Mouse (Mus musculus) heart, adult 8-10 months (tissue): ENCODE measurements around the gene Tmem86a. TPM values are rescaled to one million over a fixed set of nuclear protein-coding genes. Genes with fewer than 3 reads are reported as not detected.

Experiments used
- DNase-seq: peaks from one replicate; pipeline ENCODE4 v3.0.0; 2022; ENCODE audit warnings: low spot score
- total RNA-seq, 4 experiments: library from RNA; stranded (reverse); gene quantifications; 2 replicates each; pipeline ENCODE4 v1.2.4; 2022

The Tmem86a gene
- total RNA-seq, 4 experiments from 2014 or later = 20.6 to 33.5 (median 24.9) TPM

DNA sequence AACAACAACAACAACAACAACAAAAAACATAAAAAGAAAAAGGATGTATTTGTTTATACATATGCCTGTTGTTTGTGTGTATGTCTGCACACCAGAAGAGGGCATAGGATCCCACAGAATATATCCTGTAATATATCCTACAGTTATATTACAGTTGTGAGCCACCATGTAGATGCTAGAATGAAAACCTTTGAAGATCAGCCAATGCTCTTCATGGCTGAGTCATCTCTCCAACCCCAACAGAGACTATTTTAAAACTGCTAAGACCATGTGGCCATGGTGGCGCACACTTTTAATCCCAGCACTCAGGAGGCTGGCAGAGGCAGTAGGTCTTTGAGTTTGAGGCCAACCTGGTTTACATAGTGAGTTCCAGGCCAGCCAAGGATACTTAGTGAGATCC, 22.9 kb upstream of the Tmem86a start:
- no peak for DNase-seq

DNA sequence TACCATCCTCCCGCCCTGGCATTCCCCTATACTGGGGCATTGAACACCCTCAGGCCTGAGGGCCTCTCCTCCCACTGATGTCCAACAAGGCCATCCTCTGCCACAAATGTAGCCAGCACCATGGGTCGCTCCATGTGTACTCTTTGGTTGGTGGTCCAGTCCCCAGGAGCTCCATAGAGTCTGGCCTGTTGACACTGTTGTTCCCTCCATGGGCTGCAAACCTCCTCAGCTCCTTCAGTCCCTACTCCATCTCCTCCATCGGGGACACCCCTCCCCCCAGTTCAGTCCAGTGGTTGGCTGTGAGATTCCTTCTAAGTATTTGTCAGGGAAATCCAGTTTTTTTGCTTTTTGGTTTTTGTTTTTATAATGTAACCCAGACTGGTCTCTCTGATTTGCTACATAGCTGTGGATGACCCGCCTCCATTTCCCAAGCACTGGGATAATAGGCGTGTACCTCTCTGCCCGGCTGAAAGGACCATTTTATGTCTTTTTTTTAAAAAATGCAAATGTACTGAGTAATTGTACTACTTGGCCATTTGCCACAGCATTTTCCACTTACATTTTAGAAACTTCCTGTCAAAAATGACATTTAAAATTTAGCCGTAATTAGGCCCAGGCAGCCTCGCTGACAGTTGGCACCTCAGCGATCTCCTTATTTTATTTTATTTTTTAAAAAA, 19.7 kb upstream of the Tmem86a start:
- DNase-seq = no peak

DNA sequence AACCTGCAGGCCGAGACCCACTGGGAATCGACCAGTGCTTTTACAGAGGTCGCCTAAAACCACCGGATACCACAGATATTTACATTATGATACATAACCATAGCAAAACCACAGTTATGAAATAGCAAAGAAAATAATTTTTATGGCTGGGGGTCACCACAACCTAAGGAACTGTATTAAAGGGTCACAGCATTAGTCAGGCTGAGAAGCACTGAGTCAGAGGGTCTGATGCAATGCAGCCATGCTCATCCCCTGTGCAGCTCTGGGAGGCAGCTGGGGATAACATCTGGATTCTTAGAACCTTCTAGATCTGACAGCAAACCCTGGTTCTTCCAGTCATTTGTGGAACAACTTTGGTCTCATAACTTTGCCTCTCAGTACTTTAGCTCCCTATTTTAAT, 19.0 kb upstream of the Tmem86a start:
- no peak for DNase-seq

DNA sequence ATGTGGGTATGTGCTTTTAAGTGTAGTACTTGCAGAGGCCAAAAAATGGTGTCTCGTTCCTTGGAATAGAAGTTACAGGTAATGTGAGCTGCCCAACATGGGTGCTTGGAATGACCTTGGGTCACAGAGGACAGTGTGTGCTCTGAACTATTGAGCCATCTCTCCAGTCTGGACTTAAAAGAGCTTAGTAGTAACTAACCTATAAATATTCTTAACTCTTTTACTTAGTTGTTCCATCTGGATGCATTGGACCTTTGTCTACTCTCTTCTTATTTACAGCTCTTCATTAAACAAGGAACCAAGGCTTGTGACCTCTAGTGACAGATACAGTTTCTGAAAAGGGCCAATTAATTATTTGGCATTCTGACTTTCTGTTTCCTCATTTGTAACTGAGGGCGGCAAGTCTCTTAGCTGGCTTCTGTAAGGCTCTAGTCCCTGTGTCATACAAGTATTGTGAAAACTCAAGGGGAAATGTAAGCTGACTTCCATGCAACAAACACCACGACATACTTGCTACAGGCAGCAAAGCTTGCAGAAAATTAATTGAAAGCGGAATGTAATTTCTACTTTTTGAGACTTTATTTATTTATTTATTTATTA, 15.5 kb upstream of the Tmem86a start:
- no peak for DNase-seq

DNA sequence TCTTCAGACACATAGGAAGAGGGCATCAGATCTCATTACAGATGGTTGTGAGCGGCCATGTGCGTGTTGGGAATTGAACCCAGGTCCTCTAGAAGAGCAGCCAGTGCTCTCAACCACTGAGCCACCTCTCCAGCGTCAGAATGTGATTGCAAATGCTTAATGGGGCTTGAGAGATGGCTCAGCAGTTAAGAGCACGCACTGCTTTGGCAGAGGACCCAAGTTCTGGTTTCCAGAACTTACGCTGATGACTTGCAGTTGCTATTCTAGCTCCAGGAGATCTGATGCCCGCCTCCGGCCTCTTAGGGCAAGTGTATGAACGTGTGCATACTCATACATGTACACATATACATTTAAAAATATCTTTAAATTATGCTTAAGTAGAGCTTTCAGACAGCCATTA, 15.0 kb upstream of the Tmem86a start:
- no peak for DNase-seq

DNA sequence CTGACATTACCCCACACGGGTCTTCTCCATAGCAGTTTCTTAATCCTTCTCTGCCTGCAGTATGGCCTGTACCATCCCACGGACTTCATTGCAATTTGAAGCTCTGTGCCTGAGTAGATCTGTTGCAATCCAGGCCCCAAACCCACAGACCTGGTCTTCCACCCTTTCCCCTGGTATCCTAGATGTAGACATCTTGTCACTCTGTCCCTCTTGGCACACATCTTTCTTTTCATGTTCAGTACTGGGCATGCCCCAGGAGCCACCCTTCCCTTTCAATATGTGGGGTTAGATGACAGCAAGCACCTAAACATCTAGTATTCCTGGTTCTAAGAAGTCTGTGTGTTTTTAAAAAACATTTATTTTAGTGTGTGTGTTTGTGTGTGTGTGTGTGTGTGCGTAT, 8.7 kb upstream of the Tmem86a start:
- DNase-seq = no peak

DNA sequence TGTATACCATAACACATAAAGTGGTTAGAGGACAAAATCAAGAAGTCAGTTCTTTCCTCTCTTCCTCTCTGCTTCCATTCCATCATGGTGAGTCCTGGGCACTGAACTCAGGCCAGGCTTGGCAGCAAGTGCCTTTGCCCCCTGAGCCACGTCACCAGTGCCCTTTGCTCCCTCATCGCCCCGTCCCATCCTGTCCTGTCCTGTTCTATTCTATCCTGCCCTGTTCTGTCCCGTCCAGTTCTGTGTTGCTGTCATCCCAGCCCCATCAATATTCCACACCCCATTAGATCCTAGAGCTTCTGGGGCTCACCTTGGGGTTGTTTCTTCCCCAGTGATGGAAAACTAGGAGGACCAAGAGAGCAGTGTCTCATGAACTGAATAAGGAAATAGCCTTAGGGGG, 8.3 kb upstream of the Tmem86a start:
- no peak for DNase-seq

DNA sequence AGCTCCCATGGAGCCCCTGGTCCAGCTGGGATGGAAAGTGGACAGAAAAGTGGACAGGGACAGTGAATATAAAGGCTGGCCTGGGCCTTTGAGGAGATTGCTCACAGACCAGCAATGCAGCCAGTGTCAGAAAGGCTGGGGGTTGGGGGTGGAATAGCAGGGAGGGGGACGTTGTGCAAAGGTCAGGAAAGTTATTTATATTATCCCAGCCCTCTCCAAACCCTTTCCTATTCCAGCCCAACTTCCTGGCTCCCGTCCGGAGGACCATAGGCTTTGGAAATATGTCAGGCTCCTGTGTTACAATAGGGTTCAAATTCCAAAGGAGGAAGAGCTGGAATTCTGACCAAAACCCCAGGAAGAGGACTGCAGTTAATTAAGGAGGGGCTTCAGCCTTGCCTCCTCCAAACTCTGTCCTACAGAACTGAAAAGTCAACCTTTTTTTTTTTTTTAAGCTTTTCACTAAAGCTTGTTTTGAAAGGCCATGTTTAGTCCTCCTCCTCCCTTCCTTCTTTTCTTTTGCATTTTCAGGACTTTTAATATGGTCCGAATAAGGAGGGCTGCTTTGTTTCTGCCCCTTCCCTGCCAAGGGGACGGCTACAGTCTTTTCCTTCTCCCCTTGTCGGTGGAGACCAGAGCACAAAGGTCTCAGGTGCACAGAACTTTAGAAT, 7.4 kb upstream of the Tmem86a start:
- no peak for DNase-seq

DNA sequence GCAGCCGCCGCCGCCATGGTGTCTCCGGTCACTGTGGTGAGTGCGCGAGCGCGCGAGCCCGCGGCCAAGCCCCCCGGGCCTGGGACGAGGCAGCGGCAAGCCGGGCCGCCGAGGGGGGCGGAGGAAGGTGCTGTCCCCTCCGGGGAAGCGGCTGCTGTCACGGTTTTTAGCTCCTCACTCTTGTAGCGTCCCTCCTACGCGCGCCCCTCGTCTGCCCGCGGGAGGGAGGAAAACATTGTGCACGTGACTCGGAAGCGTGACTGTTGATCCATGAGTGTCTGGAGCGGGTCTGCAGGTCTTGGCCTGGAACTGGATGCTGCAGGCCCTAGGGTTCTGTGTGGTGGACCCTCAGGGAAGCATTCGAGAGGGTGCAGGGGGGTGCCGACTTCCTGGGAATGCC, 365 bp downstream of the Tmem86a start:
- DNase-seq = peak; percentile 58

DNA sequence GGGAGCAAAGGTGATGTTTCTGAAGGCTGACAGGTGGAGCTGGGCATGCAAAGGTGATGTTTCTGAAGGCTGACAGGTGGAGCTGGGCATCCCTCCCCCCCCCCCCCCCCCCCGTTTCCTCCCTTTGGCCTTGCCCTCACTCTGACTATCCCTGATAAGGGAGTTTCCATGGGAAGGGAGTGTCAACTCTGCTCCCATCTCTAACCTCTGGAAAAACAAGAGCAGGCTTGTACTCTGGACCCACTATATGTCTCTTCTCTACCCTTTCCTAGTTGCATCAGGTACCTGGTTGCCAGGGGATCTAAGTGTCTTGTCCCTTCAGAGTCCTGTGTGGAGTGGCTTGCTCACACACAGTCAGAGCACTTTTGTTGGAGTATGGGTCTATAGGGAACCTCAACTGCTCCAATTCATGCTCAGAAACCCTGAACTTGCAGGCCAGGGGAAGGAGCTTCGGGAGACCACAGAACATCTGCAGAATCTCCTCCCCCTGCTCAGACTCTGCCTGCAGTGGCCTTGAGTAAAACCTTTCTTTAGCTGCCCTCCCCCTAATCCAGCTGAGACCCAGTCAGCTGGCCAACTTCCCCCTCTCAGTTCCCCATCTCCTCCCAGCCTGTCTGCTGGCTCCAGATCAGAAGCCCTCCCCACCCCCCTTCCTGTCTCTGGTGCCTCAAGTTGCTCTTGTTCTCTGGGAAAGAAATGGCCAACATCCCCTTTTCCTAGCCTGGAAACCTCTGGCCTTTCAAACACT, 1.2 kb downstream of the Tmem86a start:
- DNase-seq = peak; percentile 67

DNA sequence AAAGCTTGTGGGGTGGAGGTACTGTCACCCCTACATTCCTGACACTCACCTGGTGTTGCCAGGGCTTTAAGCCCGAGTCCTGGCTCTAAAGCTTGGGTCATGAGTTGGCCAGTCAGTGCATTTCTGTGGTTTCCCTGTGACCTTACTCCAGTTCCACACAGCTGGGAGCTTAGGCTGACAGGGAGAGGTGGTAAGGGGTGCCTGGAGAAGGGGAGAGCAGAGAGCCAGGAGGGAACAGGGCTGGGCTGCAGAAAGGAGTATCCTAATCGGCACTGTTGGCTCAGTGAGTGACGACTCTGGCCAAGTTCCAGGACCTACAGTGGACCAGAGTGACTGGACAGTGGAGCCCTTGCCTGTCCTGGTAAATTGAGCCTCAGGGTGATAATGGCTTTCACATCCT, 1.9 kb downstream of the Tmem86a start:
- peak; percentile 65 for DNase-seq

DNA sequence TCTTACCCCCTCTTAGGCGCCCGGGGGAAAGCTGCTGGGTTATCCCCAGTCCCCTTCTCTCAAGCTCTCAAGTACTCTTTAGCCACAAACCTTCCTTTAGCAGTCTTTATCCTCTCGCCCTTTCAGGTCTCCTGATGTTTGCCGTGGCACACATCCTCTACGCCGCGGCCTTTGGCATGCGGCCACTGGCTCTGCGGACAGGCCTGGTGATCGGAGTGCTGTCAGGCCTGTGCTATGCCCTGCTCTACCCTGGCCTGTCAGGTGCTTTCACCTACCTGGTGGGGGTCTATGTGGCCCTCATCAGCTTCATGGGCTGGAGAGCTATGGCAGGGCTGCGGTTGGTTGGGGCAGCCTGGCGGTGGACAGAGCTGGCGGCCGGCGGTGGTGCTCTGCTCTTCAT, 2.9 kb downstream of the Tmem86a start:
- DNase-seq = no peak

DNA sequence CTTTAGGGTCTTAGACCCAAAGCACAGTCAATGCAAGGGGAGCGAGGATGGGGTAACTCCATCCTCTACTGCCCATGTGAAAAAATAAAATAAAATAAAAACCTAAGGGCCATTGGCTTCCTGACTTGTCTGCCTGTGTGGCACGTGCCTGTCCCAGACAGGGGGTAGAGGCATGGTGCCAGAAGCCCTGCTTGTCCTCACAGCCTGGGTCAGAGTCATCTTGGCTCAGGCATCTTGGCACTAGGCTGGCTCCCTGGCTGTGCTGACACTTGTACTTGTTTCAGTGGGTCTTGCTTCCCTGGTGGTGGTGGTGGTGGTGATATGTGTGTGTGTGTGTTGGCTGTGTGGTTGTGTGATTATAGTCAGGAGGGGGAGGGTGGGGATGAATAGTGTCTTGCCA, 4.3 kb downstream of the Tmem86a start:
- peak; percentile 55 for DNase-seq

DNA sequence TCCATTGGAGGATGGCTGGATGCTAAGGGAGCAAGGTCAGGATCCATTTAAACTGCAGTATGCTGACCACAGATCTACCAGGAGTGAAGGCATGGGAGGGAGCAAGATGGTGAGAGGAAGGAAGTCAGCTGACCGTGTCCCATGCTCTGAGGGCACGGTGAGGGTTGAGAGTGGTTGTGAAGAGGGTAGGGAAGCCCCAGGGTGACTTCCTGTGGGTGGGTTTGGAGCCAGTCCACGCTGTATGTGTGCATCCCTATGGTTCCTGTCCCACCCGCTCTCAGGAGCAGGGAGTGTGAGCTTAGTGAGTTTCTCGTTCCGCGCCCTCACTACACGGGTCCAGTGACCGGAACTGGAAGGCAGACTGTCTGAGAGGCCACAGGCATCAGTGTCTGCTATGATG, 5.3 kb downstream of the Tmem86a start:
- peak; percentile 31 for DNase-seq

DNA sequence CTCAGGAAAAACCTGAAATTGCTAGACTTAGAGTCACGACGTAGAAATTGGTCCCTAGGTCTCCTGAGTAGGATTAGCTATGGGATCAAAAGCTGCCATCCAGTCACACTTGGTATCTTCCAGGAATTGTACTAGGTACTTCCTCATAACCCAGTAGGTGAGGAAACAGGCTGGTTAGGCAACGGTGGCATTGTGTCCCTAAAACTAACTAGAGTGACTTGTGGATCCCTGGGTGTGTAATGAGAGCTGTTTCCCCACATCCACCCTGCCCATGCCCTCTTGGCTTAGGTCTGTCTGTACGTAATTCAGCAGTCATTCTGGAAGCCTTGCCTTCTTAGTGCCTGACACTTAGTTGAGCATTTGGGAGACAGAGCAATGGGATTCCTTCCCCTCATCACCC, 5.9 kb downstream of the Tmem86a start:
- DNase-seq = no peak

DNA sequence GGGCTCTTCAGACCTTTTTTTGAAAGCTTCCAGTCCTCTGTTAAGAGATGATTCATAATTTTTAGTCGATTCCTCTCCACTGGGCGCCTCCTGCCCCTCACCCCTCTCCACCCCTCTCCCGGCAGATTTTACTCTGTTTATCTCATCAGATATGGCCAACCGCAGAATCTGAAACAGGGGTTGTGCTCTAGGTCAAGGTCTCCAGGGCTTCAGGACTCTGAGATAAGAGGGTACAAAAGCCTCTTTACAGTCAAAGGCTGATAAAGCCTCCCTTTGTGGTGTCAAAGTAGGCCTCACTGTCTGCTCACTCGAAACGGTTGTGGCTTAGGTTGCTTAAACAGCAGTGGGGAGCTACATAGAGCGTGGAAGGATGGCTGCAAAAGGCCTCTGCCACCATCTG, 8.9 kb downstream of the Tmem86a start:
- no peak for DNase-seq

DNA sequence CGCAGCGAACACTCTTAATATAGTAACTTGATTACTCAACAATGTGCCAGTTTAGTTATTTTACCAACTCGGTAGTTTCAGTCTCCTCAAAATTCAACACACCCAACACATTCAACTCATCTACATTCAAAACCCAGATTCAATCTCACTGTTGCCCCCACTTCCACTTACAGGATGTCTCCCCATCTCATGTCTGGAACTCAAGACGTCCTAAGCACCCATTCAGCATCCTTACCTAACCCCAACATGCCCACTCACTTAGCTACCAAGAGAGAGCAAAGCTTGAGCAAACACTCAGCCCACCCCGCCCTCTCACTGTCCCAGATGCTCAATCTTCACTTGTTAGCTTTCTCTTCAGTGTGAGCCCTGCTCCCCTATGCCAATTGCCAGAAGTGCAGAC, 11.2 kb downstream of the Tmem86a start:
- DNase-seq = no peak

DNA sequence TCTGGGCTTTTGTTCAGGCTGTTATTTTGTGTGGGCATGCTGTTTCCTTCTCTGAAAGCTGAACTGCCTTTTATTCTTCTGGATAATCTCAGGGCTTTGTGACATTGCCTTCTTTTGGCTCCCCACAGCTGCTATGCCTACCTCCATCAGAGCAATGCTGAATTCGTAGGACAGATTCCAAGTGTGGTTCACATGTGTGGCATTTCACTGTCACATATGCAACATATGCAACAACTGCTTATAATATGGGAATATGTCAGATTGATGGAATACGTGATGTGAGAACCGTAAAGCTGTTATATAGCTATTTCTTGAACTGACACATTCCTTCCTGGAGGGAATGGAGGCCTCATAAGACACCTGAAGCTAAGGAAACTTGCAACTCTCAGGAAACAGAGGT, 16.5 kb downstream of the Tmem86a start:
- no peak for DNase-seq

DNA sequence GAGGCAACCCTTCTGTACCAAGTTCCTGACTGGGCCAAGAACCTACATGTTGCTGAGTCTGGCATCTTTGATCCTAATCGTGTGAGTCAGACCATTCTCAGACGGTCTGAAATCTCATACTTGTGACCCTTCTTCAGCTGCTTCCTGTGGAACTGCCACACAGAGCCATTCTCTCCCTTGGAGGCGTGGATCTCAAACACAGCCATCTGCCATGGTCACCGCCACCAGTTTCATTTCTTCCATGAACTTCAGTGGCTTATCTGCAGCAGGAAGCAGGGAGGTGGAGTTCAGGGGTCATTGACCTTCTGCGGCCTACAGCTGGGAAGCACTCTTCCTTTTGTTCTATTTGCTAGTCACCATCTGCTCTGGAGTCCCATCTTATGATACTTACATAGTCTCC, 17.5 kb downstream of the Tmem86a start:
- peak; percentile 45 for DNase-seq

DNA sequence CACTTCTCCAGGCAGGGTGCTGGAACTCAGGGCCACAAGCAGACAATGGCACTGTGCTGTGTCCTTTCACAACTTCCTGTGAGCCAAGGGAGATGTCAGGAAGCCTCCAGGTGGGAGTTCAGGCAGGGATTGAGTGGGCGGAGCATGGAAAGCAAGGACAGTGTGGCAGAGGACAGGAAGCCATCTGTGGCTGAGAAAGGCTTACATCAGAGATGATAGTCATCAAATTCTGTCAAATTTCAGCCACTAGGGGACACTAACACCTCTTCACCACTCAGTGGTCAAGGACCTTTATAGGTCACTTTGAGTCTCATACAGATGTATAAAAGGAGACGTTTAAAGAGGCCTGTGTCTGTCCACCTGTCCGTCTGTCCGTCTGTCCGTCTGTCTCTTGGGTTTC, 22.1 kb downstream of the Tmem86a start:
- no peak for DNase-seq

DNA sequence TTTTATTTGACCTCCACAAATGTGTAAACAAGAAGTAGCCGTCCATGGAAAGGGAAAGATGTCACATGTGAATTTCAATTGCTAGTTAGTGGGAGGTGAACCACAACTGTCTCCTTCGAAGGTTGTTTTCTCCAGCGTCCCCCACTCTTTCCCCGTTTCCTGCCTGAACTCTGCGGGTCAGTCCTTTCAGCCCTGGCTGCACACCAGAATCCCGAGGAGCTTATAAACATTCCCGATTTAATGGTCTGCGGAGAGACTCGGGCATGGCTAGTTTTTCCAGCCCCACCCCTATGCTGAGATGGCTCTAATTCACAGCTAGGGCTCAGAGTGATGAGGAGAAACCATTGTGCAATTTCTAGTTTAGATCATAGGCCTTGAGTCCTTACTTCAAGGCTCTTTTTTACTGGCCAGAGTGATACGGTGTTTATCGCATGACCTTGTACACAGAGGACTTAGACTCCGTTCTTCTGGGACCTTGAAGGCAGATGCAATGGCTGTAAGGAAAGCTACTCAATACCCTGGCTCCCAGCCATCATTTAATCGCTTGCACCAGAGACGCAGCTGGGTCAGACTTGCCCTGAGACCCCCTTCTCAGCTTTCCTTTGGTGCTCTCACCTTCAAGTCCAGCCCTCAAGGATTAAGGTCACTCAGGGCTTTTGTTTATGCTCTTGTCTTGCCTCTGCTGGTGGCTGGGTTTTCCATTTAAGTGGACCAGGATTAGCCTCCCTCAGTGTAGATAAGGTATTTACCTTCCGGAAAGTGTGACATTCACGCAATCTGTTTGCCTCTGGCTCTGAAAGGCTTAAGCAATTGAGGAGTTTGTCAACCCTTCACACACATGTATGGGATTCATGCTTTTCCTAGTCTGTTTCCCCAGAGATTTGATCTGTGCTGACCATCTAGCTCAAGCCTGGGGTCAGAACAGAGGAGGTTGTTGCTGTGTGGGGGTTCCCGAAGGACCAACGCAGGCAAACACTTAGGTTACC, 23.4 kb downstream of the Tmem86a start:
- DNase-seq = no peak
